Mouse (Mus musculus) embryonic facial prominence, embryonic 13.5 days (tissue): Measurements from ENCODE around the gene Gramd1b. TPM values are rescaled to one million over a fixed set of nuclear protein-coding genes. Genes with fewer than 3 reads are reported as not detected.
"Not testable (repeated sequence)": the region's sequence is repeated elsewhere in the genome, so short reads cannot be mapped to it uniquely, and the experiment has no call there.

Experiments used
- ATAC-seq: fragments of 200-750 bp; cut with Nextera tagmentation; 2 replicates; pipeline ENCODE4 v1.8.0; 2017; ENCODE audit warnings: low read depth; ENCODE audit not compliant: insufficient number of reproducible peaks, insufficient read depth, low FRiP score, low TSS enrichment
- H3K27ac ChIP-seq: fragments of 300-500 bp; sonication (generic); 2 replicates; pipeline ENCODE4 v1.5.1; 2015; ENCODE audit warnings: moderate library complexity, mild to moderate bottlenecking, inconsistent platforms
- H3K27me3 ChIP-seq: fragments of 300-500 bp; sonication (generic); 2 replicates; pipeline ENCODE4 v1.6.1; 2015; ENCODE audit warnings: mild to moderate bottlenecking, inconsistent platforms
- H3K36me3 ChIP-seq: fragments of 300-500 bp; sonication (generic); 2 replicates; pipeline ENCODE4 v1.6.1; 2015; ENCODE audit warnings: mild to moderate bottlenecking, inconsistent platforms
- H3K4me1 ChIP-seq: fragments of 300-500 bp; sonication (generic); 2 replicates; pipeline ENCODE4 v1.6.1; 2015; ENCODE audit warnings: inconsistent platforms
- H3K4me2 ChIP-seq: fragments of 300-500 bp; sonication (generic); 2 replicates; pipeline ENCODE4 v1.6.1; 2015; ENCODE audit warnings: moderate library complexity, mild to moderate bottlenecking, inconsistent platforms
- H3K4me3 ChIP-seq: fragments of 300-500 bp; sonication (generic); 2 replicates; pipeline ENCODE4 v1.5.1; 2015; ENCODE audit warnings: mild to moderate bottlenecking, inconsistent platforms
- H3K9ac ChIP-seq: fragments of 300-500 bp; sonication (generic); 2 replicates; pipeline ENCODE4 v1.6.1; 2015; ENCODE audit warnings: mild to moderate bottlenecking, inconsistent platforms
- H3K9me3 ChIP-seq: fragments of 300-500 bp; sonication (generic); 2 replicates; pipeline ENCODE4 v1.6.1; 2016; ENCODE audit warnings: inconsistent platforms
- WGBS: fragments of 180-500 bp; shearing (Covaris S2); methylation state at CpG from one replicate; pipeline ENCODE4 v1.1.7; 2015; ENCODE audit warnings: mixed read lengths; 5-methylcytosine and 5-hydroxymethylcytosine counted together
- polyA plus RNA-seq: library from polyadenylated mRNA; unstranded; fragments of >200 nt; fragmentation: Nextera tagmentation; extraction: Ambion mirVana; gene quantifications from 2 replicates; pipeline ENCODE4 v1.2.1, GENCODE M21; 2015

Gene Gramd1b
- polyA plus RNA-seq, 1 experiment from 2014 or later: 9.0 TPM

DNA sequence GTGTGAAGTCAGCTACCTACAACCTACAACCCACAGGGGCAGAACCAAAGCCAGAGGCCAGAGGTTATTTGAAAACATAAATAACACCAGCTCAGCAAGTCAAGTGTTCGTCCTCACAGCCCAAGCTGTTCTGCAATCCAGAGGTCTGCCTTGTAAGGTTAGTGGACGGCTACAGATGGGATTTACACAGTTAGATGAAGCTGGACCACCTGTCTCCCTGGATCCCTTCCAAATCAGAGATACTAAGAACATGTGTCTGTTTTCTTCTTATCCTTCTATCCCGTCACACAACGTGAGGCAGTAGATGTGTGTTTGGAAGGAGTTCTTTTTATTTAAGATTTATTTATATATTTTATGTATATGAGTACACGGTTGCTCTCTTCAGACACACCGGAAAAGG lies 21.7 kb downstream of the Gramd1b start:
- Histone ChIP-seq H3K9ac (no peak overlapping the region), H3K27ac (no peak overlapping the region), H3K27me3 (no peaks in the 10 kb centered on the region), H3K9me3 (no peaks in the 10 kb centered on the region), H3K4me2 (no peak overlapping the region), H3K4me3 (no peak overlapping the region), H3K4me1 (no peaks in the 10 kb centered on the region), H3K36me3 (no peaks in the 10 kb centered on the region)
- ATAC-seq: no peak
- WGBS: 84% methylated on average over 6 of the region's 6 CpGs

DNA sequence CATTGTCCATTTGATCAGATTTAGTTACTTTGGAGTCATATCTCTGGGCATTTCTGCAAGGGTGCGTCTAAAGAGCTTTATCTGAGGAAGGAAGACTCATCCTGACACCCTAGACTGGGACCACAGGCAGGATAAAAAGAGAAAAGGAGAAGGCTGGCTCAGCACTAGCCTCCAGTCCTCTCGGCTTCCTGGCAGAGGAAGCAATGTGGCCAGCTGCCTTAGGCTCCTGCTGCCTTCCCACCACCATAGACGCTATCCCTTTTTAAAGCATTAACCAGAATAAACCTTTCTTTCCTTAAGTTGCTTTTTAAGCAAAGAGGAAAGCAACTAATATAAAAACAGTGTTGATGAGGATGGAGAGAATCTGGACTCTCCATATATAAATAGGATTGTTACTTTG lies 24.6 kb downstream of the Gramd1b start:
- Histone ChIP-seq H3K4me2 (no peak overlapping the region), H3K4me3 (no peak overlapping the region), H3K27ac (no peak overlapping the region), H3K4me1 (no peaks in the 10 kb centered on the region), H3K9me3 (no peaks in the 10 kb centered on the region), H3K9ac (no peak overlapping the region), H3K27me3 (no peaks in the 10 kb centered on the region), H3K36me3 (no peaks in the 10 kb centered on the region)
- no peak for ATAC-seq
- WGBS: 73% methylated on average over 3 of the region's 3 CpGs

DNA sequence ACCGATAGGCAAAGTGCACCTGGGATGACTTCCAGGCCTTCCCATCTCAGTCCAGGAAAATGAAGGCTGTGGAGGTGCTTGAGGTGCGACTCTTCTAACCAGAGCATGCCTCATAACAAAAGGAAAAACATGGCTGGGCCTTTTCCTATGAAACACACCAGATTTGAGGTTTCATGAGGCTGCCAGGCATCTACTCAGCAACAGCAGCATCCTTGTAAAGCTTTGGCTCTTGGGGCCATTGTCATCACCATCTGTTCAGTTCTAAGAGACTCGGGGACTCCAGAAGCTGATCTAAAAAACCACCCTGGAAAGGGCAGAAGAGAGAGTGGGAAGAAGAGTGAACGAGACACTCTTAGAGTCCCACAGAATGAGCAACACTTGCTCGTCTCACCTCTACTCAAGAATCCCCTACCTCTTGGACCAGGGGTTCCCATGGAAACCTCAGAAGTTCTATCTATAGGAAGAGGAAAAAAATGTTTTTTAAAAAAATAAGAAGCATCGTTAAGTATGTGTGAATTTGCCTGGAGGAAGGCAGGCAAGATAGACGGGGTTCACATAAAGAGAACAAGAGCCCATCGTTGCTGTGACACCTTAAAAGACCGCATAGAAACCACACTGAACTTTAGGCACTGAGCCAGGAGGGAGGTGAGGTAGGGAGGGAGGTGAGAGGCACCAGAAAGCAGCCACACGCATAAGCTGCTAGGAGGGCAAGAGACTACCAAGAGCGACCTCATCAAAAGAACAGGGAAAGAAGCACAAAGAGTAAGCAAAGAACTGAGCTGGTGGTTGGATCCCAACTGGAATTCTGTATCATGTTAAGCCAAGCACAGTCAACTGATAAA lies 25.5 kb downstream of the Gramd1b start:
- ATAC-seq: no peak
- Histone ChIP-seq H3K4me2 (no peak overlapping the region), H3K4me1 (no peaks in the 10 kb centered on the region), H3K27me3 (no peaks in the 10 kb centered on the region), H3K4me3 (no peak overlapping the region), H3K27ac (no peak overlapping the region), H3K9ac (no peak overlapping the region), H3K36me3 (no peaks in the 10 kb centered on the region), H3K9me3 (no peaks in the 10 kb centered on the region)
- 74% methylated on average over 11 of the region's 11 CpGs for WGBS

GRCm38 (mm10) chr9:40504886-40505285 lies 26.3 kb downstream of the Gramd1b start:
- ATAC-seq: no peak
- Histone ChIP-seq H3K9me3 (no peaks in the 10 kb centered on the region), H3K4me2 (no peak overlapping the region), H3K4me1 (no peaks in the 10 kb centered on the region), H3K9ac (no peak overlapping the region), H3K27me3 (no peaks in the 10 kb centered on the region), H3K36me3 (no peaks in the 10 kb centered on the region), H3K4me3 (no peak overlapping the region), H3K27ac (no peak overlapping the region)
- WGBS: 89% methylated on average over 5 of the region's 5 CpGs

DNA sequence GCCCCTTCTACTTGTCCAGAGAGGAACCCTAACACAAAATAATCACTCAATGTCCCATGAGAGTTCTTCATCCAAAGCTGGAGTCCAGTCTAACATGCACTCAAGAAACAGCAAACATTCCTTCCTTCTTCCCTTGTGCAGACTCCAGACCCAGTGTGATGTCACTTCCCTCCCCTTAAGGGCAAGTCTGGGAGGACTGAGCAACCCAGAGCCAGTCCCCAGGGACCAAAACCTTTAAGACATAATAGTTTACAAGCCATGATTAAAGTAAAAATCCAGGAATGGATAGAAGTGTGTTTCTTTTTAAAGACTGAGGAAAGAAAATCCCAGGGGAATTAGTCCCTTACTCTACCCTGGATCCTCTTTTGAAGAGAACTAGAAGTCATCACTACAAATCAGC lies 30.5 kb downstream of the Gramd1b start:
- no peak for ATAC-seq
- Histone ChIP-seq H3K27me3 (no peaks in the 10 kb centered on the region), H3K9ac (no peak overlapping the region), H3K4me2 (no peak overlapping the region), H3K36me3 (no peaks in the 10 kb centered on the region), H3K4me3 (no peak overlapping the region), H3K9me3 (no peaks in the 10 kb centered on the region), H3K4me1 (no peaks in the 10 kb centered on the region), H3K27ac (no peak overlapping the region)

- H3K4me3 ChIP-seq, H3K9ac ChIP-seq, H3K4me1 ChIP-seq, ATAC-seq, H3K9me3 ChIP-seq, H3K4me2 ChIP-seq, H3K27ac ChIP-seq, H3K27me3 ChIP-seq, H3K36me3 ChIP-seq: not testable (repeated sequence)
- 70% methylated on average over 7 of the region's 7 CpGs for WGBS
Observed at GRCm38 (mm10) chr9:40482351-40483084, 48.7 kb downstream of the Gramd1b start.

GRCm38 (mm10) chr9:40481271-40481670 lies 49.9 kb downstream of the Gramd1b start:
- no peaks in the 10 kb centered on the region for H3K36me3 ChIP-seq
- ATAC-seq: no peak
- H3K4me3 ChIP-seq: no peak overlapping the region
- H3K4me1 ChIP-seq: no peaks in the 10 kb centered on the region
- no peak overlapping the region for H3K9ac ChIP-seq
- H3K27me3 ChIP-seq: 0 out of 2 replicates have a peak, but pooled peaks cover 3% of the 10 kb centered on the region
- H3K4me2 ChIP-seq: no peak overlapping the region
- H3K9me3 ChIP-seq: no peaks in the 10 kb centered on the region
- WGBS: 76% methylated on average over 3 of the region's 3 CpGs
- no peak overlapping the region for H3K27ac ChIP-seq

DNA sequence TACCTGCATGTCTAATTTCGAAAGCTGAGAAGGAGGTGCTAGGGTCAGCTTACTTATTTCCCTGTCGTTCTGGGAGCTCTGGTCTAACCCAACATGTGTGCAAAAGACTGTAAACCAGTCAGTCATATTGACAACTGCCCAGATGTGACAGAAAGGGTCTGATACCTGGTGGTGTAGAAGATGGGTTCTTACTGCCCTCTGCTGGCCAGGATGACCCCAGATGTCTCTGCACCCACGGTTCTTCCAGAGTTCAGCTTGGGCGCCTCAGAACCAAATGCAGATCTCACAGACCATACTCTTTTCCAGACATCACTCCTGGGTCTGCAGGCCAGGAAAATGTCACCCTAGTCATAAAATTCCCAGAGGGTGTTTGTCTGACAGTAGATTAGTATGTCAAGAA lies 51.9 kb downstream of the Gramd1b start:
- Histone ChIP-seq H3K27ac (no peak overlapping the region), H3K4me3 (no peak overlapping the region), H3K4me1 (no peaks in the 10 kb centered on the region), H3K27me3 (0 out of 2 replicates have a peak, but pooled peaks cover 3% of the 10 kb centered on the region), H3K9me3 (no peaks in the 10 kb centered on the region), H3K36me3 (no peaks in the 10 kb centered on the region), H3K4me2 (no peak overlapping the region), H3K9ac (no peak overlapping the region)
- WGBS: 44% methylated on average over 4 of the region's 4 CpGs
- ATAC-seq: no peak

DNA sequence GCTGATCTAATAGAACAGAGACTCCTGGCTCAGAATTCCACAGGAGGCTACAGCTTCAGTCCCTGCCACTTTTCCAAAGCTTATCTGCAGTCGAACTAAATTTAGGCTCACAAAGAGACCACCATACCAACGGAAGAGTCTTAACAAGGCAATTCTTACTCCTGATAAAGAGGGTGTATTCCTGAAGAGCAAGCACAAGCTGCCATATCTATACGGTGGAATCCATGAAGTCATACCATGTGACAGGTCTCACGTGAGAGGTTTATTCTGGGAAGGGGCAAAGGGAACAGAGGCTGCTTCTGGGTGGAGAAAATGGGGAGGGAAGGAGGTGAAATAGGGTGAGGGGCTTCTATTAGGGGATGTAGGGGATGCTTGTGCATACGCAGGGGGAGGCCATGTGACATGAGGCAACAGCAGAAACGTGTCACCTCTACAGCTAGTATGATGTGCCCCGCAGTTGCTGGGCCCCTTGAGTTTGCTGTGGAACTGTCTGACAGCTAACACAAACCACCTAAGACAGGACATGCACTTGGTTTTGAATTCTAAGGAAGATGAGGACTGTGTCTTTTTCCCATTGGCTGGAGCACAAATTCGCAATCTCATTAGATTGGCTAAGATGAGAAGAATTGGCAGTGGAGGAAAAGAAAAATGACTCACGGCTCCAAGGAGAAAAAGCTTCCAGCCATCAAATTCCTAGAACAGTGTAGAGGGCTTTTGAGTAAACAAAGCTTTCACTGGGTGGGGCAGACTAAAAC lies 52.9 kb downstream of the Gramd1b start:
- 81% methylated on average over 9 of the region's 9 CpGs for WGBS

GRCm38 (mm10) chr9:40477611-40478010 lies 53.6 kb downstream of the Gramd1b start:
- H3K36me3 ChIP-seq: no peaks in the 10 kb centered on the region
- no peak overlapping the region for H3K4me2 ChIP-seq
- H3K4me3 ChIP-seq: no peak overlapping the region
- no peak overlapping the region for H3K9ac ChIP-seq
- no peaks in the 10 kb centered on the region for H3K4me1 ChIP-seq
- H3K9me3 ChIP-seq: no peaks in the 10 kb centered on the region
- 87% methylated on average over 2 of the region's 2 CpGs for WGBS
- no peak overlapping the region for H3K27ac ChIP-seq
- 0 out of 2 replicates have a peak, but pooled peaks cover 3% of the 10 kb centered on the region for H3K27me3 ChIP-seq
- no peak for ATAC-seq

More for the DNA sequence above, 52.9 kb downstream of the Gramd1b start:
- Histone ChIP-seq H3K9ac (no peak overlapping the region), H3K4me2 (no peak overlapping the region), H3K4me3 (no peak overlapping the region), H3K27me3 (0 out of 2 replicates have a peak, but pooled peaks cover 3% of the 10 kb centered on the region), H3K27ac (no peak overlapping the region), H3K36me3 (no peaks in the 10 kb centered on the region), H3K4me1 (no peaks in the 10 kb centered on the region), H3K9me3 (no peaks in the 10 kb centered on the region)
- ATAC-seq: no peak

- 90% methylated on average over 11 of the region's 11 CpGs for WGBS
Observed at GRCm38 (mm10) chr9:40476098-40476497, 55.1 kb downstream of the Gramd1b start.

More at GRCm38 (mm10) chr9:40476098-40476497, 55.1 kb downstream of the Gramd1b start:
- Histone ChIP-seq H3K4me3 (no peak overlapping the region), H3K9ac (no peak overlapping the region), H3K4me1 (no peaks in the 10 kb centered on the region), H3K4me2 (no peak overlapping the region), H3K36me3 (no peaks in the 10 kb centered on the region), H3K9me3 (no peaks in the 10 kb centered on the region), H3K27me3 (0 out of 2 replicates have a peak, but pooled peaks cover 3% of the 10 kb centered on the region), H3K27ac (no peak overlapping the region)
- no peak for ATAC-seq
